Mouse (Mus musculus): ENCODE measurements around the gene Ccdc136. TPM values are rescaled to one million over a fixed set of nuclear protein-coding genes. Genes with fewer than 3 reads are reported as not detected.

Gene Ccdc136
- 1.5 TPM for polyA plus RNA-seq (2014; fragmentation: Illumina TruSeq; extraction: RNeasy Lipid Tissue Mini Kit (QIAGEN cat#74804); ENCODE audit: low read depth, low replicate concordance)

GRCm38 (mm10) chr6:29395910-29396713 is at the start of gene Ccdc136:
TSS of gene Ccdc136 (plus strand) at chr6:29396309.

DNA sequence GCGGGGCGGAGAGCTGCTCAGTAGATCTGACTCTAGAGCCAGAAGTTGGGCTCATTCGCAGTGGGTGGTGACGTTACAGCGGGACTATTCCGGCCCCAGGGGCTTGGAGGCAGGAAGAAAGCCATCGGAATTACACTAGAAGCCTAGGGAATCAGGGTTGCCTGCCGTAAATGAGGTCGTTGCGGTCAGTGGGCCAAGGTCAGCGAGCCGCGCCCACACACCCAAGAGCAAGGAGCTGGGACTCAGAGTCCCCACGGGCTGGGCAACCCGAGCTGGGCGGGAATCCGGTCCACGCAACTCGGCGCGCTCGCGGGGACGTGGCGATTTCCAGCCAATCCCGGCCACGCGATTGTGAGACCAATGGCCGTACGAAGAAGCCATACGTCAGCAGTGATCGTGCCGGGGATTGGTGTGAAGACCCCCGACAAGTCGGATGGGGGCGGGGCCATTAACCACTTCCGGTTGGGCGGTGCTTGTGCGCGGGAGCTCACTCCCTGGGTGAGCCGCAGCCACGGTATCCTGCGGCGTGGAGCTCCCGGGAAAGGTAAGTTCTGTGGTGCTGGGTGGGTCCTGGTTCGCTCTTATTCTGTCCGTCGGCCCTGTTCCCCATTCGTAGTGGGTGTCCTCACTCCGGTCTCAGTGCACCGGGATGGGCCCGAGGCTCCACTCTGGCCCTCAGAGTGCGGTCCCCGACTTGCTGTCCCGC is 48.3 kb upstream of the Ccdc136 start, which contains the start of gene Calu:
Gene Calu, plus strand, starts transcription at position 405 of the 706 bp plus-strand sequence.

GRCm38 (mm10) chr6:29388052-29388518 is 8.0 kb upstream of the Ccdc136 start, which contains the start of gene Opn1sw:
TSS of gene Opn1sw (minus strand) at chr6:29388468.

DNA sequence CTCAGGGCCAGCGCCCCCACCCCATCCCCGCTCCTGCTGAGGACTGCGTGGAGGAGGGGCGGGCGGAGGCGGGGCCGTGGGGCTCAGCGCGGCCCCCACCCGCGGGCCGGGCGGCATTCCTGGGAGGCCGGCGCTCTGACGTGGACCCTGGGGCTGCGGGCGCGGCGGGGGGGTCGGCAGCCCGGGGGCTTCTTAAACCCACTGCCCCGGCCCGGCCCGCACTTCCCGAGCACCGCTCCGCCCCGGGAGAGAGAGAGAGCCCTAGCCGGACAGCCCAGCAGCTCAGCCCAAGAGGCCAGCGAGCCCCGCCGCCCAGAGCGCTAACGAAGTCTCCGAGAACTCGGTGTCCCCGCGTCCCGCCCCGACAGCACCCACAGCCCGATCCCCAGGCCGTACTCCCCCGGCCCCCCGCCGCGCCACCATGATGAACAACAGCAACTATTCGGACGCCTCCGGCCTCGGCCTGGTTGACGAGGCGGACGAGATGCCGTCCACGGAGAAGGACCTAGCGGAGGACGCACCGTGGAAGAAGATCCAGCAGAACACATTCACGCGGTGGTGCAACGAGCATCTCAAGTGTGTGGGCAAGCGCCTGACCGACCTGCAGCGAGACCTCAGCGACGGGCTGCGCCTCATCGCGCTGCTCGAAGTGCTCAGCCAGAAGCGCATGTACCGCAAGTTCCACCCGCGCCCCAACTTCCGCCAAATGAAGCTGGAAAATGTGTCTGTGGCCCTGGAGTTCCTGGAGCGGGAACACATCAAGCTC is 37.1 kb downstream of the Ccdc136 start, which contains the start of gene Flnc:
Gene Flnc, plus strand, starts transcription at position 219 of the 766 bp plus-strand sequence.

GRCm38 (mm10) chr6:29467583-29468354 is 71.7 kb downstream of the Ccdc136 start, which contains the start of gene Atp6v1f:
TSS of gene Atp6v1f (plus strand) at chr6:29467718.

GRCm38 (mm10) chr6:29471137-29471536 is 75.0 kb downstream of the Ccdc136 start, which contains the start of gene Atp6v1fnb:
TSS of gene Atp6v1fnb (plus strand) at chr6:29471437.

Other genes starting within 250 kb of the Ccdc136 start
- gene Rbm28, start 231.3 kb upstream of the Ccdc136 start, polyA plus RNA-seq (2014; fragmentation: Illumina TruSeq; extraction: RNeasy Lipid Tissue Mini Kit (QIAGEN cat#74804); ENCODE audit: low read depth, low replicate concordance), result 44.7 TPM
- not detected for gene Prrt4, start 216.7 kb upstream of the Ccdc136 start, polyA plus RNA-seq (2014; fragmentation: Illumina TruSeq; extraction: RNeasy Lipid Tissue Mini Kit (QIAGEN cat#74804); ENCODE audit: low read depth, low replicate concordance)
- 3.3 TPM for gene Impdh1, start 179.9 kb upstream of the Ccdc136 start, polyA plus RNA-seq (2014; fragmentation: Illumina TruSeq; extraction: RNeasy Lipid Tissue Mini Kit (QIAGEN cat#74804); ENCODE audit: low read depth, low replicate concordance)
- gene Hilpda, start 123.8 kb upstream of the Ccdc136 start, polyA plus RNA-seq (2014; fragmentation: Illumina TruSeq; extraction: RNeasy Lipid Tissue Mini Kit (QIAGEN cat#74804); ENCODE audit: low read depth, low replicate concordance), result 8.4 TPM
- not detected for gene Fam71f2, start 116.7 kb upstream of the Ccdc136 start, polyA plus RNA-seq (2014; fragmentation: Illumina TruSeq; extraction: RNeasy Lipid Tissue Mini Kit (QIAGEN cat#74804); ENCODE audit: low read depth, low replicate concordance)
- not detected for gene Fam71f1, start 77.2 kb upstream of the Ccdc136 start, polyA plus RNA-seq (2014; fragmentation: Illumina TruSeq; extraction: RNeasy Lipid Tissue Mini Kit (QIAGEN cat#74804); ENCODE audit: low read depth, low replicate concordance)
- 355 TPM for gene Calu, start 48.2 kb upstream of the Ccdc136 start, polyA plus RNA-seq (2014; fragmentation: Illumina TruSeq; extraction: RNeasy Lipid Tissue Mini Kit (QIAGEN cat#74804); ENCODE audit: low read depth, low replicate concordance)
- gene Opn1sw, start 7.8 kb upstream of the Ccdc136 start, polyA plus RNA-seq (2014; fragmentation: Illumina TruSeq; extraction: RNeasy Lipid Tissue Mini Kit (QIAGEN cat#74804); ENCODE audit: low read depth, low replicate concordance), result not detected
- 0.19 TPM for gene Flnc, start 36.9 kb downstream of the Ccdc136 start, polyA plus RNA-seq (2014; fragmentation: Illumina TruSeq; extraction: RNeasy Lipid Tissue Mini Kit (QIAGEN cat#74804); ENCODE audit: low read depth, low replicate concordance)
- gene Atp6v1f, start 71.4 kb downstream of the Ccdc136 start, polyA plus RNA-seq (2014; fragmentation: Illumina TruSeq; extraction: RNeasy Lipid Tissue Mini Kit (QIAGEN cat#74804); ENCODE audit: low read depth, low replicate concordance), result 21.9 TPM
- not detected for gene Atp6v1fnb, start 75.1 kb downstream of the Ccdc136 start, polyA plus RNA-seq (2014; fragmentation: Illumina TruSeq; extraction: RNeasy Lipid Tissue Mini Kit (QIAGEN cat#74804); ENCODE audit: low read depth, low replicate concordance)
- not detected for gene Kcp, start 111.6 kb downstream of the Ccdc136 start, polyA plus RNA-seq (2014; fragmentation: Illumina TruSeq; extraction: RNeasy Lipid Tissue Mini Kit (QIAGEN cat#74804); ENCODE audit: low read depth, low replicate concordance)
- gene Irf5, start 130.3 kb downstream of the Ccdc136 start, polyA plus RNA-seq (2014; fragmentation: Illumina TruSeq; extraction: RNeasy Lipid Tissue Mini Kit (QIAGEN cat#74804); ENCODE audit: low read depth, low replicate concordance), result 2.1 TPM
- 67.3 TPM for gene Tnpo3, start 213.6 kb downstream of the Ccdc136 start, polyA plus RNA-seq (2014; fragmentation: Illumina TruSeq; extraction: RNeasy Lipid Tissue Mini Kit (QIAGEN cat#74804); ENCODE audit: low read depth, low replicate concordance)